Mouse (Mus musculus) small intestine, adult 2 months (tissue): Measurements from ENCODE around the gene Gabbr2.

Experiments
- CTCF ChIP-seq: fragments of 200-500 bp; IDR thresholded peaks from 2 replicates; pipeline ENCODE4 v1.5.1; 2012; ENCODE audit warnings: low read depth, mild to moderate bottlenecking, control low read depth, inconsistent platforms, low read length, moderate library complexity, mixed read lengths; ENCODE audit not compliant: insufficient replicate concordance, insufficient read length; ENCODE audit errors: extremely low read depth
- POLR2A ChIP-seq: fragments of 200-500 bp; IDR thresholded peaks from 2 replicates; pipeline ENCODE4 v1.6.1; 2012; ENCODE audit warnings: low read depth, mild to moderate bottlenecking, control low read depth, inconsistent platforms, low read length, moderate library complexity

GRCm38 (mm10) chr4:46718624-46719023 lies 273.0 kb downstream of the Gabbr2 start:
- TF ChIP-seq CTCF (no peak), POLR2A (no peak)
